Mouse (Mus musculus): ENCODE results near the gene Nwd1.
A peak's percentile ranks its signal among the peaks of the same experiment; 100 is the strongest.
"Not testable (repeated sequence)": the region's sequence is repeated elsewhere in the genome, so short reads cannot be mapped to it uniquely, and the experiment has no call there.

Nwd1 gene

DNA sequence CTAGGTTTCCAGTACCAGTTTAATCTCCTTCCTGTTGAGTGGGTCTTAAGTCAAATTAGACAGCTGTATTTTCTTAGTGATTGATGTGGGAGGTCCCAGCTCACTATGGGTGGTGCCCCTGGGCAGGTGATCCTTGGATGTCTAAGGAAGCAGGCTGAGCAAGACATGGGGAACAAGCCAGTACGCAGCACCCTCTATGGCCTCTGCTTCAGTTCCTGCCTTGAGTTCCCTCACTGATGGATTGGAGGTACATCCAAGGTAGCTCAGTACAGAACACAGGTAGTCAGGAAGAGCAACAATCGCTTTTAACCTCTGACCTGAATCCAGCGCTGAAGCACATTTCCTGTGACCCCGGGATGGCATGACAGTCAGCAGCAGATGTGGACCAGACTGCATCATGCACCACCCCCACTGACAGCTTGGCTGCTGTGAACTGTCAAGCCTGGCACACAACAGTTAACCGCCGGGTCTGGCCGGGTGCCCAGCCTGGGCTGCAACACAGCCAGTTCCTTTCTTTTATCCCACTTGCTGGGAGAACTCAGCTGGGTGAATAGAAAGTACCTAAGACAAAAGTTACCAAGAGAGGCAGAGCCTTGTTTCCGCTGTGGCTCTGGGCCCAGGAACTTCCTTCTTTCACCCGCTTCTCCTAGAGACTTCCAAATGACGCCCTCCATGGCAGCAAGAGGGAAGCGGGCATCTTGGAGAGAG is at the start of gene Nwd1:
Nwd1 (plus strand) TSS at position 652 of the 708 bp plus-strand sequence.
- no peak for DNase-seq (ENCODE audit: low spot score)

DNA sequence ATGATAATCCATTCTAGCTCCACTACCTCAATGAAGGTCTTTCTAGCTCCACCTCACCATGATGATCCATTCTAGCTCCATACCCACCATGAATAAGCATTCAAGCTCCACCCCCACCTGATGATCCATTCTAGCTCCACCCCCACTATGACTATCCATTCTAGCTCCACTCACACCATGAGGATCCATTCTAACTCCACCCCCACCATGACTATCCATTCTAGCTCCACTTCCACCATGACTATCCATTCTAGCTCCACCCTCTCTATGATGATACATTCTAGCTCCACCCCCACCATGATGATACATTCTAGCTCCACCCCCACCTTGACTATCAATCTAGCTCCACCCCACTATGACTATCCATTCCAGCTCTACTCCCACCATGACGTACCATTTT is 3.6 kb upstream of the Nwd1 start:
- no peak for DNase-seq (ENCODE audit: low spot score)

DNA sequence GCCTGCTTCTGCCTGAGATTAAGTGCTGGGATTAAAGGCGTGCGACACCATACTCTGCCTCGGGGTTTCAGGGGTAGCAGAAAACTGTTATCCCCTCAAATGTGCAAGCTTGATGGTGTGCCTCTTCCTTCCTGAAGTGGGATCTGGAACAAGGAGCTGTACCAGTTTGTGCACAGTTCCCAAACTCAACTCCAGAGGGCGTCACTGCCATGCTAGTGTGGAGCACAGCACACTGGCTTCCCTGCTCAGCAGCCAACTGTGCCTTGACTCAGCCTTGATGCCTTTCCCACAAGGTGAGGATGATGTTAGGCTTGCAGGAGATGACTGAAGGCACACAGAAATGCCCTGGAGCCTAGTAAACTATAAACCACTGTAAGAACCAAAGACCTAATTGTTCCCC is 1.9 kb upstream of the Nwd1 start:
- DNase-seq (ENCODE audit: low spot score) = peak; percentile 51

DNA sequence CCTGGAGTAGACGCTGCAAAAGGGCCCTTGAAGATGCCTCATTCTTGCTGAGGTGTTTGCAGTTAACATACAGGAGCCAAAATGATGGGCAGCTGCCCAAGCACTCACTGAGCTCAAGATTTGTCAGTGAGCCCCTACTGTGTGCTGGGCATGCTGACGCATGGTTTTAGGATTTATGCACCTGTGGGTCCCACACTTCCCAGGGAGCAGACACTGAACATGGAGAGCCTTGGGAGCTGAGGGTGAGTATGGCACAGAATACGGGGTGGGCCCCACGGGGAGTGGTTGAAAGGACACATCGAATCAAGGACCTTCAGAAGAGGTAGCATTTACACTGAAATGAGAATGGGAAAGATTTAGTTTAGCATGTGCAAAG is 245 bp downstream of the Nwd1 start:
- no peak for DNase-seq (ENCODE audit: low spot score)

DNA sequence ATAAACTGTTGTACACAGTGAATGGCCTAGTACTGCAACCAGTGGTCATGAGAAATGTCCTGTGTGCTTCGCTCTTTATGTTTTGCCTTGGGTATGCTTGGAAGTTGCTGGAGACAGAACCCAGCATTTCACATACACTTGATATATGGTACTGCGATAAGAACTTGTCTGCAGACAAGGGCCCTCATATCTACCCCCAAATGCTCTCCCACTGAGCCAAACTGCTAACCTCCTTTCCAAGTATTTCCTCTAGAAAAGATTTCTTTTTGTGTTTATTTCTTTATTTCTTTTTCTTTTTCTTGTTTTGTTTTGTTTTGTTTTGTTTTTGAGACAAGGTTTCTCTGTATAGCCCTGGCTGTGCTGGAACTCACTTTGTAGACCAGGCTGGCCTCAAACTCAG is 4.2 kb downstream of the Nwd1 start:
- DNase-seq (ENCODE audit: low spot score) = no peak

DNA sequence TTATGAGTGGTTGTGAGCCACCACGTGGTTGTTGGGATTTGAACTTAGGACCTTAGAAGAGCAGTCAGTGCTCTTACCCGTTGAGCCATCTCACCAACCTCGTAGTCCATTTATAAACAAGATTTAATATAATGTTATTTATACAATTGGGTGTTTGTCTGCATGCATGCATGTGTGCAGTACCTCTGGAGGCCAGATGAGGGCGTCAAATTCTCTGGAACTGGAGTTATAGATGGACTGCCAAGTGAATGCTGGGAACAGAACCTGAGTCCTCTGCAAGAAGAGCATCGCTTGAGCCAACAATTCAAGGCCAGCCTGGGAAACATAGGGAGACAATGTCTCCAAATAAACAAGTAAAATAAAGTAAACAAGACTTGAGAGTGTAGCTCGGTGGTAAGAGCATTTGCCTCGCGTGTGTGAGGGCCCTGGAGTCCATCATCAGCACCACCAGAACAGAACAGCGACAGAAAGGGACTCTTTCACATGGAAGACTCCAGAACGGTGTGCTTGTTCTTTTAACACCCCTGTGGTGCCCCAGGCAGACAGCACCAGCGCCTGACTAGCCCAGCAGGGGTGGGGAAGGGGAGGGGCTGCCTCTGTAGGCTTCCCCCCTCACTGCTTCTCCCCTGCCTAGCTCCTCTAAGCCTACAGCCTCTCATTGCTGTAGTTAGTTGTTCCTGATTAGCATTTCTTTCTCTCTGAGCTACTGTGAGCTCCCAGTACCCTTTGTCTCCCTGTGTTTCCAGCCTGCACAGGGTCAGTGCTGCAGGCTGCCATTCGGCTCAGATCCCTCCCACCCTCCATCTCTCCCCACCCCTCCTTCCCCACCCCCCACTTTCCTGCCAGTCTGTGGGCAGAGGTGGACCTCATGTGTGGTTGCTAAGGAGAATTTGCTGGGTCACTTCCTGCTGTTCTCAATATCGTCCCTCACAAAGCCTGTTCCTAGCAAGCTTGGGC is 8.3 kb downstream of the Nwd1 start:
- DNase-seq (ENCODE audit: low spot score) = peak; percentile 80

DNA sequence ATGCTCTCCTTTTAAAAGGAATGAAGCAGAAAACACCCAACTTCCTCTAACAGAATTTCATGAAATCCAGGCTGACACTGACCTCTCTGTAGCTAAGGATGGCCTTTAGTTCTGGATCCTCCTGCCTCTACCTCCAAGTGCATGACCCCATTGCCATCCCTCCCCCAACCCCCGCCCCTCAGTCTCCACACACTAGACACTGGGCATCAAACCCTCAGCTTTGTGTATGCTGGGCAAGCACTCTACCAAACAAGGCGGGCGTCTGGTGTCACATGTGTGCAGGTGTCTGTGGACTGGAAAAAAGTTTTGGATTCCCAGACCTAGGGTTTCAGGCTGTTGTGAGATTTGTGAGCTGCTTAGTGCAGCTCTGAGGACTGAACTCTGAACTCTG is 9.0 kb downstream of the Nwd1 start:
- no peak for DNase-seq (ENCODE audit: low spot score)

DNA sequence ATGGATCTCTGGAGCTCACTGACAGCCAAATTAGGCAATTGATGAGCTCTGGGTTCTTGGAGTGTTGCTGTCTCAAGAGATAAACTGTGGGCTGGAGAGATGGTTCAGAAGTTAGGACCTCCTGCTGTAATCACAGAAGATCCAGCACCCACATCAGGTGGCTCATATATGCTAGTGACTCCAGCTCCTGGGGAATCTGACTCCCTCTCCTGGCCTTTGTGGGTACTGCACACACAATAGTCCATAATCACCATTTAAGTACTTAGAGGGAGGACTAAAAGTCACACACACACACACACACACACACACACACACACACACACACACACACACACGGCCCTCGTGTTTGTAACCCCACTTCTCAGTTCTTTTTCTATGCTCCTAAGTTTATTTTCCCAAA is 13.5 kb downstream of the Nwd1 start:
- DNase-seq (ENCODE audit: low spot score) = no peak

DNA sequence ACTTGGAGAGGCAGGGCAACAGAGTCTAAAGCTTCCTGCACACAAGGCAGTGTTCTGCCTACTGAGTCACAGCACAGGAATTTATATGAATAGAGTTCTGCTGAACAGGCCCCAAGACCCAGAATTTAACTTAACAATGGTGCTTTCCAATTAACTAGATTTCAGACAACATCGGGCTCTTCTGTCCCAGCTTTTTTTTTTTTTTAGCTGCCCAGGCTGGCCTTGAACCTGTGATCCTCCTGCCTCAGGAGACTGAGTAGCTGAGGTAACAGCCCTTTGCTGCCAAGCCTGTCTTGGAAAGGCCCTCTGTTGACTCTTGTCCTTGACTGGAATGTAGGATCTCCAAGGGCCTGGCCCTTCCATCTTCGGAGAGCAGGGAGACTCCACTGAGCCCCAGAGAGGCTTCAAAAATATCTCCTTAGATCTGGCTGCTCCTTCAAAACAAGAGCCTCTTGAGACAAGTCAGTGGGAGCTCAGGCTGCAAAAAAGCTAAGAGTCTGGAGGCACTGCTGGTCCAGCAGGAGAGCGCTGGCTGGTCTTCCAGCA is 17.7 kb downstream of the Nwd1 start:
- no peak for DNase-seq (ENCODE audit: low spot score)

DNA sequence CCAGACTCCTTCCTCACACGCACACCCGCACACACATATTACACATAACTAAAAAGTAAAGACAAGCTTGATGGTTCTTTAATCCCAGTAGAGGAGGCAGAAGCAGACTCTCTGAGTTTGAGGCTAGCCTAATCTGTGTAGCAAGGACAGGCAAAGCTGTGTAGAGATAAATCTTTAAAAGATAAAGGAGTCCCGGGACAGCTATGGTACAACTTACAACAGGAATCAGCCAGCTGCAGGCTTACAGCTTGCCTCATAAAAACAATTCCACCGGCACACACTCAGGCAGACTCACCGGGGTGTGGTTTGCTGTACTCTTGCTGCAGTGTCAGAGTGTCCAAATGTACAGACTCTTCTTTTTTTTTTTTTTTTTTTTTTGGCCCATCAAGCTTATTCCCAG is 18.2 kb downstream of the Nwd1 start:
- no peak for DNase-seq (ENCODE audit: low spot score)

DNA sequence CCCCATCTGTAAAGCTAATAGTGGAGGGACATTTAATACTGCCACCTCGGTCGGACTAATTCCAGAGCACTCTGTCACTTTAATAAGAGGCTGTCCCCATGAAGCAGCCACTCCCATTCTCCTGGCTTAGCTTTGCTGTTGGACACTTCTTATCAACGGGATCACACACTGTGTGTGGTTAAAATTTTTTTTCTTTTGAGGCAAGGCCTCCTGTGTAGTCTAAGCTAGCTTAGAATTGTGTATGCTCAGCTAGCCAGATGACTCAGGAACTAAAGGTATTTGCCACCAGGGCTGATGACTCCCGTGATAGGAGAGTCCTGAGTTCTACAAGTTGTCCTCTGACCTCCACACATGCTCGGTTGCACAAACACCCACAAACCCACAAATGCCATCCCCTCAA is 18.9 kb downstream of the Nwd1 start:
- no peak for DNase-seq (ENCODE audit: low spot score)

DNA sequence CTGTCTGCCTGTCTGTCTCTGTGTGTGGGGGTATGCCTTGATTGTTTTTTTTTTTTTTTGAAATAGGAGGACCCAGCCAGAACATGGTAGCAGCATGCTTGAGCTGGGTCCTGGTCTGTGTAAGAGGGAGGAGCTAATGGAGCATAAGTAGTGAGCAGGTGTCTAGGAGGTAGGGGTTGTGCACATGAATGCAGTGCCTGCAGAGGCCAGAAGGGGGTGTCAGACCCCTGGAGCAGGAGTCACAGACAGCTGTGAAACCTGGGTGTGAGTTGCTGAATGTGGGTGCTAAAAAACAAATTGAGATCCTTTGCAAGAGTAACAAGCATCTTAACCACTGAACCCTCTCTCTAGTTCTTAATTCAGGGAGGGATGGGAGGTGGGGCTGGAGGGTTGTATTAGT is 22.4 kb downstream of the Nwd1 start:
- DNase-seq (ENCODE audit: low spot score) = no peak

DNA sequence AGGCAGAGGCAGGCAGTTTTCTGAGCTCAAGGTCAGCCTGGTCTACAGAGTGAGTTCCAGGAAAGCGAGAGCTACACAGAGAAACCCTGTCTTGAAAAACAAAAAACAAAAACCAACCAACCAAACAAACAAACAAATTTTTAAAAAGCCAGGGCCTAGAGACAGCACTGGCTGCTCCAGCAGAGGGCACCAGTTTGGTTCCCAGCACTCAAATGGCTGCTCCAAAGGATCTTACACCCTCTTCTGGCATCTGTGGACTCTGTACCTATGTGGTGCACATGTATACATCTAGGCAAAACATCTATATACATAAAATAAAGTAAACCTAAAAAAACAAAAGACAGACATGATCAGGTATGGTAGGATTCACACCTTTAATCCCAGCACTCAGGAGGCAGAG is 26.3 kb downstream of the Nwd1 start:
- no peak for DNase-seq (ENCODE audit: low spot score)

DNA sequence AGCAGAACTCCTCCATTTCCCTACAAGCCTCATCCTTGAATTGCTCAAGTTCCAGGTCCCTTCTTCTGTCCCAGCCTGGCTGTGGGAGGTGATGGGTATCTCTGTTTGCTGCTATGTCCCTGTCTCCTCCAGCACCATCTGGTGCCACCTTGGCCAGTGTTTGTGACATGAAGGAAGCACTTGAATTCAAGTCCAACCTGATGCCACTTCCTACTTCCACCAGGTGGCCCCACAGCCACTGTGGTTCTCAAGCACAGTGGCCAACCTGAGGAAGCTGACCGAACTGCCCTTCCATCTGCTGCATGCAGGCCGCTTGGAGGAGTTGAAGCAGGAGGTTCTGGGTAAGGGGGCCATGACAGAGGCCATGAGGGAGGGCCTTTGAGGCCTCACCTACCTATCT is 27.7 kb downstream of the Nwd1 start:
- DNase-seq (ENCODE audit: low spot score) = no peak

DNA sequence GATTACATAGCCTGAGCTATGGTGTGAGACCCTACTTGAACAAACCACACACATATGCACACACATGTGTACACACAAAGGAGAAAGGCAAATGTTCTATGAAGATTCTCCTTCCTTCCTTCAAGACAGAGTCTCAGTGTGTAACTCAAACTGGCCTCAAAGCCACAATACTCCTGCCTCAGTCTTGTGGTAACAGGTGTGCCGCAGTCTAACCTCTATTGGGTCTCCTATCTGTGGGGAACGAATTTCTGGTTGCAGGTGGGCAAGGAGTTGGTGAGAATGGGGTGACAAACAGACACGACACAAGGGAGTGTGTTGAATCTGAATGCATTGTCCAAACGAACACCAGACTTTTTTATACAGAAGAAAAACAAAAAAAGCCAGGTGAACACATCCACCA is 29.9 kb downstream of the Nwd1 start:
- no peak for DNase-seq (ENCODE audit: low spot score)

DNA sequence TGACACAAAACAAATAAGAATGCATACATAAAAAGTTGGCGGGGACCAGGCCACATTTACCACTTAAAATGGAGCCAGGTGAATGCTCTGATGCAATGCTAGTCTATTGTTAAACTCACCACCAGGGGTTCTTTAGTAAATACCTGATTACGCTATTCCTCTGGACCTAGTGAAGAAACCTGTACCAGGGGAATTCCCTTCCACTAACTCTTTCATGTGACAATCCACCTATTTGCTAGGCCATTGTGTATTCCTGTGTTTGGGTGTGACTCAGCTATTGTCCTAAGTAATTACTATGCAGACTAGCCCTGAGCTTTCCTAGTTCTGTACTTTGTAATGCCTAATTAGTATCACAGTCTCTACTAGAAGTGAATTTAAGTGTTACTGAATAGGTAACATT is 30.3 kb downstream of the Nwd1 start:
- not testable (repeated sequence) for DNase-seq (ENCODE audit: low spot score)

DNA sequence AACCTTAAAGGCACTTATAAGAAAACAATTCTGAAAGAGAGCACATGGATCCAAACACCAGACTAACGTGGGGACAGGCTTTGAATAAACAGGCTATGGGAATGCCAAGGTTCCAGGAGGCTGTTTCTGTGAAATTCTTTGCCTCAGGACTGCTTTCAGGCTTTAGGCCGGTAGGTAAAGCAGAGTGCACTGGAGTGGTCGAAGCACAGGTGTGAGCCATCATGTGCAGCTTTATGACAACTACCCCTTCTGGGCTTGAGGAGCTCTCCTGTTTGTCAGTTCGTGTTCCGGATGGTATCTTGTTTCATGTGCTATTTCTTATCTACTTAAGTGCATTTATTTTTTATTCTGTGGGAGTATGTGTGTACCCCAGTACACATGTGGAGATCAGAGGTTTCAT is 30.8 kb downstream of the Nwd1 start:
- no peak for DNase-seq (ENCODE audit: low spot score)

DNA sequence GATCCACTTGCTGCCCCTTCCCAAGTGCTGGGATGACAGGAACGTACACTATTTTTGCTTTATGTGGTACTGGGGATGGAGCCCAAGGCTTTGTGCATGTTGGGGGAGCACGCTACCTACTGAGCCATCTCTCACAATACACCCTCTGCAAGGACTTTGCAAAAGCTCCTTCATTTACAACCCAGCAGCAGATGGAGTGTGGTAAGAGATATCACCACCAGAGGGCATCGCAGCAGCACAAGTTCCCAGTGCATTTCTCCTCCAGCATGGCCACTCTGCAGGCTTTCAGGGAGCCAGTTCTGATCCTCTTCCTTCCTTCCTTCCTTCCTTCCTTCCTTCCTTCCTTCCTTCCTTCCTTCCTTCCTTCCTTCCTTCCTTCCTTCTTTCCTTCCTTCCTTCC is 33.6 kb downstream of the Nwd1 start:
- peak; percentile 86 for DNase-seq (ENCODE audit: low spot score)

DNA sequence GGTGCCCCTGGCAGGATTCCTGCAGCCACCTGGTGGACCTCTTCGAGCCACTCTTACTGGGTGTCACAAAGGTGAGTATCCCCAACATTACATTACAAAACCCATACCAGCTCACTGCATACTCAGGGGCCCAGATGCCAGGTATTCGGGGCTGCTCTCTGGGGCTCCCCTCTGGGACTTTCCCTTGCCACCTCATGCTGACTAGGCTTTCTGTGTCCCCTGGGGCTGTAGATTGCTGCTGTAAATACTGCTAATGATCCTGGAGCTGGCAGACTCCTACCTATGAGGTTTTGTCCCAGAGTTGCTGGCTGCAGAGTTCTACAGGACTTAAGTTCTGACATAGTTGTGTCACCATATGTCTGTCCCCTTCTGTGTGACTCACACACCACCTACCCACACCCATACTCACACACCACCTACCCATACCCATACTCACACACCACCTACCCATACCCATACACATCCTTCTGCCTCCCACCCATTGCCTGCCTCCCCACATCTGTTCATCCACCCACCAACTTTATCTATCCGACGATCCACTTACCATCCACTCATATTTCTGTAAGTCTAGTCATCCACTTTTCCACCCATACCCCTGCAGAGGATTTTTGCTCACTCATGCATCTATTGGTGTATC is 35.7 kb downstream of the Nwd1 start:
- no peak for DNase-seq (ENCODE audit: low spot score)

DNA sequence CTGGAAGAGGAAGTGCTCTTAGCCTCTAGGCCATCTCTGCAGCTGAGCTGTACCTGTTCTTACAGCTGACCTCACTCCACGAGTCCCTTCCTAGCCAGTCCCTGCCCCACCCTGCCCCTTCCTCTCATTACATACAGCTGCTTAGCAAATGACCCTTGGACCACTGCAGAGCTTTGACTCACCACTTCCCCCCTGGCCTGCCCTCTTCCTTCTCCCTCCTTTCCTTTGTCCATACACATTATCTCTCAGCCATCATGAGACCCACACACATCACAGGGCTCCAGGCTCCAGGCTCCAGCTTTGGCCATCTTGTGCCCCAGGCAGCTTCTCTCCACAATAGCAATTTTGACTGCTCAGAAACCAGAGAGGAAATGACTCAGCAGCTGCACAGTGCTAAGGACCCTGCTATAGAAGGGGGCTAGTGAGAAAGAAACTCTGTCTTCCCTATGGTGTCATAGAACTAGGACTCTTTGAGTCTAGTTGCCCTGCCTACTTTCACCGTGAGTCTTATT is 36.6 kb downstream of the Nwd1 start:
- no peak for DNase-seq (ENCODE audit: low spot score)

DNA sequence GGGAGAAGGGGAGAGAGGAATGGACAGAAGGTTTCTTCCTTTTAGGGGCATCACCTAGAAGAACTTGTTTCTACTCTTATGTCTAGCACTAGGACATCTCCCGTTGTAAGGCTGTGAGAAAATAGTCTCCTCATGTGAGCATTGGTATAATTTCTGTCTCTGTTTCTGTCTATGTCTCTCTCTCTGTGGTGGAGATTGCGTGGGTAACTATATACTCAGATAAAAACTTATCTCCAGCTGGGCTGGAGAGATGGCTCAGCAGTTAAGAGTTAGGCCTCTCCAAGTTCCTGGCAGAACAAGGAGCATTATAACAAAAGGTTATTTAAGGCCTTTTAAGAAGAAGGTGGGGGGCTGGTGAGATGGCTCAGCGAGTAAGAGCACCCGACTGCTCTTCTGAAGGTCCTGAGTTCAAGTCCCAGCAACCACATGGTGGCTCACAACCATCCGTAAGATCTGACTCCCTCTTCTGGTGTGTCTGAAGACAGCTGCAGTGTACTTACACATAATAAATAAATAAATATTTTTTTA is 37.1 kb downstream of the Nwd1 start:
- not testable (repeated sequence) for DNase-seq (ENCODE audit: low spot score)

DNA sequence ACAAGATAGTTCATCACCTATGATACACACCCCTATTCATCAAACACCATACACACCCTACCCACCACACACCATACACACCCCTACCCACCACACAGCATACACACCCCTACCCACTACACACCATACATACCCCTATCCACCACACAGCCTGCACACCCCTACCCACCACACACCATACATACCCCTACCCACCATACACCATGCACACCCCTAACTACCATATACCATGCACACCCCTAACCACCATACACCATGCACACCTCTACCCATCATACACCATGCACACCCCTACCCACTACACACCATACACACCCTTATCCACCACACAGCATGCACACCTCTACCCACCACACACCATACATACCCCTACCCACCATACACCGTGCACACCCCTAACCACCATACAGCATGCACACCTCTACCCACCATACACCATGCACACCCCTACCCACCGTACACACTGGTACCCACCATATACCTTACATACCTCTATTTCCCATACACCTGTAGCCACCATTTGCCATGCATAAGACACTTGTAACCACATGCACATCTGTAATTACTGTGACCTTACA is 51.9 kb downstream of the Nwd1 start:
- DNase-seq (ENCODE audit: low spot score) = no peak

Data from retina, embryonic 14.5 days (tissue).